14 mouse cellular contexts compared by ENCODE assay signal in the genomic region with DNA sequence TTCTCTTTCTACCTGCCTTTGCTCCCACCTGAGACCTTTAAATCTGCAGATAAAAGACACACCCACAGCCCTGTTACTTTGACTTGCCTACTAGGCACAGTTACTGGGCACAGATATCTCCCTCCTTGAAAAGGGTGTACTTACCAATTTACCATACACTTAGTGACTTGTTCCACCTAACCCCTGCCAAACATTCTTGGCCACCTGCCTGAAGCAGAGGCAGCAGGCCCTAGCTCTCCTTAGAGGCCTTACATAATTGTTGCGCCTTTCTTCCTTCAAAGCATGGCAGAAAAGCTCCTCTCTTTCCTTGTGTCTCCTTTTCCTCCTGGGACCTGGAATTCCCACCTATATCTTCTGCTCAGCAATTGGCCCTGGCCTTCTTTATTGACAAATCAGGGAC.
DNase-seq lines count a peak whose midpoint lies in the region; ATAC-seq and TF ChIP-seq lines count a peak whose summit lies in the region.
"Had no signal": no experiment of that assay in that cellular context is flagged by ENCODE, and none has a peak within 500 bp of the region (broad histone marks: within the 10 kb centered on the region; RNA-seq: fewer than 3 reads in every experiment).

No protein-coding gene starts in this region.

- no peak for TF ChIP-seq POLR2A in heart, adult 2 months (IDR thresholded peaks at IDR 0.05; ENCODE audit: insufficient read depth, low read depth, low read length)
- no peak for TF ChIP-seq POLR2A in brain, embryonic 14.5 days (IDR thresholded peaks at IDR 0.05; ENCODE audit: borderline replicate concordance, extremely low read depth, insufficient read depth, insufficient read length, poor library complexity, severe bottlenecking)

- H3K27me3 ChIP-seq in heart, adult 2 months (ENCODE audit: control insufficient read depth, insufficient read depth, low read length): no peaks in the 10 kb centered on the region
- no peaks in the 10 kb centered on the region for H3K27me3 ChIP-seq in forebrain, postnatal 0 days (ENCODE audit: insufficient read depth, low read length)
- H3K27me3 ChIP-seq: embryonic facial prominence, embryonic 12.5 days; heart, embryonic 15.5 days; liver, embryonic 12.5 days had no signal

- no peak for TF ChIP-seq CTCF in heart, adult 2 months (IDR thresholded peaks at IDR 0.05)
- TF ChIP-seq CTCF in brain, embryonic 14.5 days (IDR thresholded peaks at IDR 0.05; ENCODE audit: borderline replicate concordance, extremely low read depth, insufficient read depth, insufficient read length): no peak
- no peak for TF ChIP-seq CTCF in forebrain, postnatal 0 days (IDR thresholded peaks at IDR 0.05; ENCODE audit: low read depth)

- no peaks in the 10 kb centered on the region for H3K9me3 ChIP-seq in forebrain, postnatal 0 days (ENCODE audit: low read length)
- H3K9me3 ChIP-seq: embryonic facial prominence, embryonic 12.5 days; forebrain, embryonic 10.5 days; heart, embryonic 15.5 days; liver, embryonic 12.5 days had no signal

- WGBS in heart, adult 2 months: 72% methylated on average over 1 of the region's 1 CpGs
- WGBS in forebrain, postnatal 0 days: 81% methylated on average over 1 of the region's 1 CpGs

- H3K27ac ChIP-seq in heart, adult 2 months: no peak overlapping the region
- no peak overlapping the region for H3K27ac ChIP-seq in forebrain, postnatal 0 days (ENCODE audit: low read depth, low read length)
- H3K27ac ChIP-seq: embryonic facial prominence, embryonic 12.5 days; forebrain, embryonic 10.5 days; heart, embryonic 15.5 days; liver, embryonic 12.5 days had no signal

- no peaks in the 10 kb centered on the region for H3K36me3 ChIP-seq in heart, adult 2 months (ENCODE audit: control insufficient read depth, insufficient read depth, low read length)
- H3K36me3 ChIP-seq in forebrain, postnatal 0 days (ENCODE audit: insufficient read depth): no peaks in the 10 kb centered on the region
- H3K36me3 ChIP-seq: embryonic facial prominence, embryonic 12.5 days; forebrain, embryonic 10.5 days; heart, embryonic 15.5 days; liver, embryonic 12.5 days had no signal

- peak; percentile 25 to 47 for DNase-seq in heart, adult 2 months
- no peak for DNase-seq in heart, adult 8-10 months (ENCODE audit: low spot score)
- DNase-seq in adrenal gland, postnatal 25 days: peak; percentile 30
- peak; percentile 9 for DNase-seq in brain, embryonic 14.5 days (ENCODE audit: low read depth)
- DNase-seq in kidney, postnatal 14 days: peak; percentile 32
- no peak for DNase-seq in forebrain, postnatal 0 days
- DNase-seq: right cerebral cortex, postnatal 25 days; thymus, adult 2 months had no signal

- no peak overlapping the region for H3K4me2 ChIP-seq in forebrain, postnatal 0 days (ENCODE audit: low read depth)
- H3K4me2 ChIP-seq: embryonic facial prominence, embryonic 12.5 days; heart, embryonic 15.5 days; liver, embryonic 12.5 days; midbrain, embryonic 11.5 days had no signal

- H3K4me1 ChIP-seq in heart, adult 2 months (ENCODE audit: control insufficient read depth, insufficient read depth, low read length): 0 out of 2 replicates have a peak, but pooled peaks cover 2% of the 10 kb centered on the region
- peaks cover 7% of the 10 kb centered on the region for H3K4me1 ChIP-seq in forebrain, postnatal 0 days (ENCODE audit: insufficient read depth)
- H3K4me1 ChIP-seq: forebrain, embryonic 10.5 days had no signal

- H3K9ac ChIP-seq in heart, adult 2 months (ENCODE audit: low read depth, low read length): no peak overlapping the region
- no peak overlapping the region for H3K9ac ChIP-seq in forebrain, postnatal 0 days
- H3K9ac ChIP-seq: embryonic facial prominence, embryonic 12.5 days; heart, embryonic 15.5 days; liver, embryonic 12.5 days had no signal

- H3K79me2 ChIP-seq in heart, adult 2 months (replicated peaks; ENCODE audit: control insufficient read depth, insufficient read depth, low read length): no peaks in the 10 kb centered on the region

- TF ChIP-seq EP300 in heart, adult 2 months (IDR thresholded peaks at IDR 0.05; ENCODE audit: insufficient read depth, low read depth, low read length): no peak

- ATAC-seq in erythroblast, adult 5-6 weeks (replicated peaks; ENCODE audit: low FRiP score, poor library complexity, severe bottlenecking): no peak
- no peak for ATAC-seq in forebrain, postnatal 0 days
- ATAC-seq: liver, embryonic 12.5 days had no signal

- H3K4me3 ChIP-seq in heart, adult 2 months: no peak overlapping the region
- H3K4me3 ChIP-seq in forebrain, postnatal 0 days (ENCODE audit: low read depth, low read length): no peak overlapping the region
- H3K4me3 ChIP-seq: embryonic facial prominence, embryonic 12.5 days; forebrain, embryonic 10.5 days; heart, embryonic 15.5 days; liver, embryonic 12.5 days had no signal

- intact Hi-C loops in heart, adult 2 months (cut with DNase I): no loop called here

Comparison
In these comparisons a context has a peak if more than half of its experiments do, and no peak if none do; other contexts are left out.
1. DNase-seq: peak in heart, adult 2 months (2 of 2), adrenal gland, postnatal 25 days (single experiment), brain, embryonic 14.5 days (single experiment) and kidney, postnatal 14 days (single experiment); none in heart, adult 8-10 months (single experiment) and forebrain, postnatal 0 days (single experiment).